Mouse (Mus musculus) kidney, embryonic 16.5 days (tissue): Measurements from ENCODE around the gene Ror1. TPM values are rescaled to one million over a fixed set of nuclear protein-coding genes. Genes with fewer than 3 reads are reported as not detected.

ENCODE experiments used
- ATAC-seq: fragments of 200-750 bp; cut with Nextera tagmentation; 2 replicates; pipeline ENCODE4 v1.8.0; 2017; ENCODE audit warnings: moderate TSS enrichment; ENCODE audit not compliant: low FRiP score, low TSS enrichment
- H3K27ac ChIP-seq: fragments of 300-500 bp; sonication (generic); 2 replicates; pipeline ENCODE4 v1.5.1; 2014; ENCODE audit warnings: low read length
- H3K27me3 ChIP-seq: fragments of 300-500 bp; sonication (generic); 2 replicates; pipeline ENCODE4 v1.6.1; 2014; ENCODE audit warnings: low read length, control low read depth, mixed read lengths; ENCODE audit not compliant: insufficient read depth
- H3K36me3 ChIP-seq: fragments of 300-500 bp; sonication (generic); 2 replicates; pipeline ENCODE4 v1.6.1; 2014; ENCODE audit warnings: low read length, control low read depth, mixed read lengths; ENCODE audit not compliant: insufficient read depth
- H3K4me1 ChIP-seq: fragments of 300-500 bp; sonication (generic); 2 replicates; pipeline ENCODE4 v1.6.1; 2014; ENCODE audit warnings: low read length, control low read depth, mixed read lengths; ENCODE audit not compliant: insufficient read depth
- H3K4me2 ChIP-seq: fragments of 300-500 bp; sonication (generic); replicated peaks from 2 replicates; pipeline ENCODE4 v1.6.1; 2014; ENCODE audit warnings: low read depth, low read length
- H3K4me3 ChIP-seq: fragments of 300-500 bp; sonication (generic); 2 replicates; pipeline ENCODE4 v1.5.1; 2014; ENCODE audit warnings: mild to moderate bottlenecking, low read length
- H3K9ac ChIP-seq: fragments of 300-500 bp; sonication (generic); replicated peaks from 2 replicates; pipeline ENCODE4 v1.6.1; 2014; ENCODE audit warnings: low read length
- H3K9me3 ChIP-seq: fragments of 300-500 bp; sonication (generic); 2 replicates; pipeline ENCODE4 v1.6.1; 2016; ENCODE audit warnings: low read length, control low read depth
- WGBS: fragments of 180-500 bp; shearing (Covaris S2); extraction: QIAGEN DNeasy Blood & Tissue Kit; methylation state at CpG from one replicate; pipeline ENCODE4 v1.1.7; 2014; 5-methylcytosine and 5-hydroxymethylcytosine counted together
- polyA plus RNA-seq: library from polyadenylated mRNA; unstranded; fragments of >200 nt; fragmentation: Nextera tagmentation; extraction: Ambion mirVana; gene quantifications from 2 replicates; pipeline ENCODE4 v1.2.1, GENCODE M21; 2015

Ror1 gene
- polyA plus RNA-seq, 1 experiment from 2014 or later: 9.3 TPM

GRCm38 (mm10) chr4:100144744-100145143, 49.2 kb downstream of the Ror1 start:
- Histone ChIP-seq H3K9ac (no peak overlapping the region), H3K4me3 (no peak overlapping the region), H3K4me1 (no peaks in the 10 kb centered on the region), H3K27me3 (no peaks in the 10 kb centered on the region), H3K9me3 (no peaks in the 10 kb centered on the region), H3K27ac (no peak overlapping the region), H3K36me3 (no peaks in the 10 kb centered on the region), H3K4me2 (no peak overlapping the region)
- 75% methylated on average over 4 of the region's 4 CpGs for WGBS
- ATAC-seq: no peak

- Histone ChIP-seq H3K27me3 (no peaks in the 10 kb centered on the region), H3K27ac (no peak overlapping the region), H3K4me2 (no peak overlapping the region), H3K4me3 (no peak overlapping the region), H3K9me3 (no peaks in the 10 kb centered on the region), H3K9ac (no peak overlapping the region), H3K4me1 (peaks cover 13% of the 10 kb centered on the region; the same call in 1 of the 2 replicates), H3K36me3 (no peaks in the 10 kb centered on the region)
- no peak for ATAC-seq
- WGBS: 81% methylated on average over 1 of the region's 1 CpGs
Observed at GRCm38 (mm10) chr4:100150797-100151196, 55.2 kb downstream of the Ror1 start.

- H3K4me3 ChIP-seq: no peak overlapping the region
- 54% methylated on average over 7 of the region's 7 CpGs for WGBS
- peaks cover 13% of the 10 kb centered on the region; the same call in 1 of the 2 replicates for H3K4me1 ChIP-seq
- no peaks in the 10 kb centered on the region for H3K36me3 ChIP-seq
- H3K27me3 ChIP-seq: no peaks in the 10 kb centered on the region
- H3K27ac ChIP-seq: no peak overlapping the region
- no peak overlapping the region for H3K9ac ChIP-seq
- no peak for ATAC-seq
- no peak overlapping the region for H3K4me2 ChIP-seq
- H3K9me3 ChIP-seq: no peaks in the 10 kb centered on the region
Observed at GRCm38 (mm10) chr4:100154560-100155130, 59.1 kb downstream of the Ror1 start.

- no peak overlapping the region for H3K4me3 ChIP-seq
- peaks cover 13% of the 10 kb centered on the region; the same call in 1 of the 2 replicates for H3K4me1 ChIP-seq
- H3K27ac ChIP-seq: no peak overlapping the region
- H3K36me3 ChIP-seq: no peaks in the 10 kb centered on the region
- H3K27me3 ChIP-seq: no peaks in the 10 kb centered on the region
- 88% methylated on average over 3 of the region's 3 CpGs for WGBS
- H3K9me3 ChIP-seq: no peaks in the 10 kb centered on the region
- ATAC-seq: no peak
- no peak overlapping the region for H3K4me2 ChIP-seq
- H3K9ac ChIP-seq: no peak overlapping the region
Observed at GRCm38 (mm10) chr4:100155731-100156130, 60.1 kb downstream of the Ror1 start.

- 93% methylated on average over 5 of the region's 5 CpGs for WGBS
- H3K27me3 ChIP-seq: no peaks in the 10 kb centered on the region
- no peak overlapping the region for H3K4me2 ChIP-seq
- H3K9ac ChIP-seq: no peak overlapping the region
- H3K4me3 ChIP-seq: no peak overlapping the region
- H3K27ac ChIP-seq: no peak overlapping the region
- H3K9me3 ChIP-seq: no peaks in the 10 kb centered on the region
- ATAC-seq: no peak
- H3K36me3 ChIP-seq: no peaks in the 10 kb centered on the region
- peaks cover 18% of the 10 kb centered on the region; the same call in 1 of the 2 replicates for H3K4me1 ChIP-seq
Observed at GRCm38 (mm10) chr4:100158401-100158800, 62.8 kb downstream of the Ror1 start.

GRCm38 (mm10) chr4:100160156-100160555, 64.6 kb downstream of the Ror1 start:
- no peak overlapping the region for H3K4me3 ChIP-seq
- H3K27ac ChIP-seq: no peak overlapping the region
- ATAC-seq: no peak
- no peak overlapping the region for H3K9ac ChIP-seq
- no peak overlapping the region for H3K4me2 ChIP-seq
- H3K27me3 ChIP-seq: no peaks in the 10 kb centered on the region
- H3K9me3 ChIP-seq: no peaks in the 10 kb centered on the region
- no peaks in the 10 kb centered on the region for H3K36me3 ChIP-seq
- H3K4me1 ChIP-seq: peaks cover 5% of the 10 kb centered on the region; the same call in 1 of the 2 replicates

GRCm38 (mm10) chr4:100165790-100166189, 70.2 kb downstream of the Ror1 start:
- Histone ChIP-seq H3K4me2 (no peak overlapping the region), H3K4me1 (peaks cover 38% of the 10 kb centered on the region), H3K9me3 (no peaks in the 10 kb centered on the region), H3K9ac (no peak overlapping the region), H3K4me3 (no peak overlapping the region), H3K27me3 (no peaks in the 10 kb centered on the region), H3K36me3 (no peaks in the 10 kb centered on the region), H3K27ac (peak overlapping the region; percentile 37; the same call in 1 of the 2 replicates)
- no peak for ATAC-seq
- 67% methylated on average over 7 of the region's 7 CpGs for WGBS

GRCm38 (mm10) chr4:100166871-100167270, 71.3 kb downstream of the Ror1 start:
- WGBS: 19% methylated on average over 3 of the region's 3 CpGs
- Histone ChIP-seq H3K9ac (no peak overlapping the region), H3K4me2 (no peak overlapping the region), H3K36me3 (no peaks in the 10 kb centered on the region), H3K9me3 (no peaks in the 10 kb centered on the region), H3K4me3 (no peak overlapping the region), H3K27me3 (no peaks in the 10 kb centered on the region), H3K27ac (no peak overlapping the region), H3K4me1 (peaks cover 48% of the 10 kb centered on the region)
- peak; percentile 24; the same call in 1 of the 2 replicates for ATAC-seq

- no peaks in the 10 kb centered on the region for H3K27me3 ChIP-seq
- no peak overlapping the region for H3K4me2 ChIP-seq
- 0 out of 2 replicates have a peak, but pooled peaks have one; percentile 21 for ATAC-seq
- H3K36me3 ChIP-seq: no peaks in the 10 kb centered on the region
- no peaks in the 10 kb centered on the region for H3K9me3 ChIP-seq
- peaks cover 50% of the 10 kb centered on the region for H3K4me1 ChIP-seq
- H3K4me3 ChIP-seq: no peak overlapping the region
- H3K9ac ChIP-seq: no peak overlapping the region
- peak overlapping the region; percentile 59; the same call in 1 of the 2 replicates for H3K27ac ChIP-seq
- WGBS: 49% methylated on average over 5 of the region's 5 CpGs
Observed at GRCm38 (mm10) chr4:100169683-100170082, 74.1 kb downstream of the Ror1 start.

- Histone ChIP-seq H3K9ac (no peak overlapping the region), H3K9me3 (no peaks in the 10 kb centered on the region), H3K4me2 (peak overlapping the region; percentile 37), H3K27me3 (no peaks in the 10 kb centered on the region), H3K27ac (peak overlapping the region; percentile 59; the same call in 1 of the 2 replicates), H3K4me1 (peaks cover 50% of the 10 kb centered on the region), H3K4me3 (peak overlapping the region; percentile 10; the same call in 1 of the 2 replicates), H3K36me3 (no peaks in the 10 kb centered on the region)
- 32% methylated on average over 14 of the region's 14 CpGs for WGBS
- no peak for ATAC-seq
Observed at GRCm38 (mm10) chr4:100170161-100170650, 74.6 kb downstream of the Ror1 start.
